Mouse (Mus musculus) lung, postnatal 0 days (tissue): ENCODE results near the gene Gm10778.

ENCODE experiments used
- CTCF ChIP-seq: IDR thresholded peaks from 2 replicates; pipeline ENCODE4 v1.5.1; 2016; ENCODE audit warnings: antibody characterized with exemption, mild to moderate bottlenecking
- EP300 ChIP-seq: IDR thresholded peaks from 2 replicates; pipeline ENCODE4 v1.6.1; 2016; ENCODE audit warnings: antibody characterized with exemption, mild to moderate bottlenecking, control low read depth

GRCm38 (mm10) chr10:81644162-81644561 lies 4.7 kb upstream of the Gm10778 start:
- TF ChIP-seq EP300 (no peak), CTCF (no peak)
